Mouse (Mus musculus) stomach, postnatal 0 days (tissue): ENCODE measurements around the gene Rdh13. TPM values are rescaled to one million over a fixed set of nuclear protein-coding genes. Genes with fewer than 3 reads are reported as not detected.
A peak's percentile ranks its signal among the peaks of the same experiment; 100 is the strongest.

ENCODE experiments used
- ATAC-seq: fragments of 200-750 bp; cut with Nextera tagmentation; 2 replicates; pipeline ENCODE4 v1.8.0; 2017; ENCODE audit not compliant: low FRiP score, low TSS enrichment
- DNase-seq: peaks from one replicate; pipeline ENCODE4 v3.0.0-alpha.2; 2016; ENCODE audit warnings: low spot score
- H3K27ac ChIP-seq: fragments of 300-500 bp; sonication (generic); replicated peaks from 2 replicates; pipeline ENCODE4 v1.5.1; 2014; ENCODE audit warnings: mild to moderate bottlenecking, control low read depth
- H3K27me3 ChIP-seq: fragments of 300-500 bp; sonication (generic); 2 replicates; pipeline ENCODE4 v1.6.1; 2014; ENCODE audit warnings: low read length; ENCODE audit not compliant: control insufficient read depth, insufficient read depth
- H3K36me3 ChIP-seq: fragments of 300-500 bp; sonication (generic); 2 replicates; pipeline ENCODE4 v1.6.1; 2014; ENCODE audit warnings: low read length, mixed read lengths; ENCODE audit not compliant: control insufficient read depth, insufficient read depth
- H3K4me1 ChIP-seq: fragments of 300-500 bp; sonication (generic); replicated peaks from 2 replicates; pipeline ENCODE4 v1.6.1; 2014; ENCODE audit warnings: antibody characterized with exemption; ENCODE audit not compliant: control insufficient read depth, insufficient read depth
- H3K4me2 ChIP-seq: fragments of 300-500 bp; sonication (generic); replicated peaks from 2 replicates; pipeline ENCODE4 v1.6.1; 2014; ENCODE audit warnings: low read depth, mild to moderate bottlenecking, control low read depth, moderate library complexity
- H3K4me3 ChIP-seq: fragments of 300-500 bp; sonication (generic); 2 replicates; pipeline ENCODE4 v1.5.1; 2014; ENCODE audit warnings: low read depth, low read length, control low read depth
- H3K9ac ChIP-seq: fragments of 300-500 bp; sonication (generic); 2 replicates; pipeline ENCODE4 v1.6.1; 2014; ENCODE audit warnings: mild to moderate bottlenecking, low read length, control low read depth, mixed read lengths
- H3K9me3 ChIP-seq: fragments of 300-500 bp; sonication (generic); 2 replicates; pipeline ENCODE4 v1.6.1; 2016; ENCODE audit warnings: low read length; ENCODE audit not compliant: control insufficient read depth
- CTCF ChIP-seq: IDR thresholded peaks from 2 replicates; pipeline ENCODE4 v1.5.1; 2016; ENCODE audit warnings: antibody characterized with exemption, low read depth, mild to moderate bottlenecking, moderate library complexity
- EP300 ChIP-seq: optimal IDR thresholded peaks from 2 replicates; pipeline ENCODE3; 2016; ENCODE audit warnings: antibody characterized with exemption
- WGBS: fragments of 180-500 bp; shearing (Covaris S2); extraction: QIAGEN DNeasy Blood & Tissue Kit; methylation state at CpG from one replicate; pipeline ENCODE4 v1.1.7; 2014; 5-methylcytosine and 5-hydroxymethylcytosine counted together
- polyA plus RNA-seq: library from polyadenylated mRNA; unstranded; fragments of >200 nt; fragmentation: Nextera tagmentation; extraction: Ambion mirVana; gene quantifications from 2 replicates; pipeline ENCODE4 v1.2.1, GENCODE M21; 2015

Gene Rdh13
- polyA plus RNA-seq, 1 experiment from 2014 or later, result 29.0 TPM

DNA sequence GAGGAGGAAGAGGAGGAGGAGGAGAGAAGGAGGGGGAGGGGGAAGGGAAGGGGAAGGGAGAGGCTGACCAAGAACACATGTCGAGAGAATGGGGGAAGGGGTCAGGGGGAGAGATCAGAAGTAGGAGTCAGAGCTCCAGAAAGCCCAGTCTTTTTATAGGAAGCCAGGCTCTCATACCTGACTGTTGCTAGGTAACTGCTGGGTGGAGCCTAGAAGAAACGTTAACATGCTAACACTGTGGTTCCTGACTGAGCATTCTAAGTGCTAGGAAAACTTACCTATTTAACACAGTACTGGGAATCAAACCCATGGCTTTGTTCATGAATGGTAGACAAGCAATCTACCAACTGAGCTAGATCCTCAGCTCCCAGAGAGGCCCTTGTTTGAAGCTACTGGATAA, 3.8 kb upstream of the Rdh13 start:
- no peak for TF ChIP-seq CTCF
- no peak for TF ChIP-seq EP300
- Histone ChIP-seq H3K36me3 (no peaks in the 10 kb centered on the region), H3K4me2 (no peak overlapping the region), H3K9me3 (no peaks in the 10 kb centered on the region), H3K4me3 (no peak overlapping the region), H3K27ac (peak overlapping the region; percentile 37; the same call in 1 of the 2 replicates), H3K27me3 (no peaks in the 10 kb centered on the region), H3K9ac (no peak overlapping the region), H3K4me1 (peaks cover 2% of the 10 kb centered on the region; the same call in 1 of the 2 replicates)
- WGBS, result 8% methylated on average over 2 of the region's 2 CpGs
- DNase-seq (peak; percentile 35), ATAC-seq (no peak)

DNA sequence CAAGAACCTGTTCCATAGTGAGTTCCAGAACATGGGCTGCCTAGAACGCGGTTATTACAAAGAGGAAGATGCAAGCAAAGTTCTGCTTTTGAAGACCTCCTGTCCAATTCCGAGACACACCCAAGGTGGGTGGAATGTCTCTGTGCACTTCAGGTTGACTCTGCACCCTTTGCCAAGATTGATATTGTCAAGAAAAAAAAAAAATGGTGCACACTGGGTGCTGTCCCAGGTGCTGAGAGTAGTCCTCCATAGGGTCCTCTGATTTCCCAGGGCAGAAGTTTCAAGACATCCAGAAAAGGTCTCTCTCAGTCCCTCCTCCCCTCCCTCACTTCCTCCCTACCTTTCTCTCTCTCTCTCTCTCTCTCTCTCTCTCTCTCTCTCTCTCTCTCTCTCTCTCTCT, 3.0 kb upstream of the Rdh13 start:
- 80% methylated on average over 3 of the region's 3 CpGs for WGBS
- Histone ChIP-seq H3K4me2 (no peak overlapping the region), H3K9ac (no peak overlapping the region), H3K4me1 (peaks cover 2% of the 10 kb centered on the region; the same call in 1 of the 2 replicates), H3K27me3 (no peaks in the 10 kb centered on the region), H3K9me3 (no peaks in the 10 kb centered on the region), H3K36me3 (no peaks in the 10 kb centered on the region), H3K27ac (no peak overlapping the region), H3K4me3 (no peak overlapping the region)
- TF ChIP-seq EP300 (no peak), CTCF (no peak)
- ATAC-seq (no peak), DNase-seq (no peak)

DNA sequence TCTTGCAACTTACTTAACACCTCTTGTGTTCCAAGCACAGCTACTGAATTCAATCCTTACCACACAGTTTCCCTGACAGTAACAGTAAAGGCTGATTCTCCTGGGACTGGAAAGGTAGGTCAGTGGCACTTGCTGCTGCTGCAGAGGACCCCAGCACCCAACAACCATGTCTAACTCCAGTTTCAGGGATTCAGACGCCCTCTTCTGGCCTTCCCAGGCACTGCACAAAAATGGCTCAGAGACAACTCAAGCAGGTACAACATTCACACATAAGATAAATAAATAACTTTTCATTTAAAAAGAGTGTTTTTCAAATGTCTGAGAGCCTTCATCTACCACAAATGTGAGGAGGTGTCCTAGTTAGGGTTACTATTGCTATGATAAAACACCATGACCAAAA, 1.7 kb upstream of the Rdh13 start:
- no peaks in the 10 kb centered on the region for H3K9me3 ChIP-seq

DNA sequence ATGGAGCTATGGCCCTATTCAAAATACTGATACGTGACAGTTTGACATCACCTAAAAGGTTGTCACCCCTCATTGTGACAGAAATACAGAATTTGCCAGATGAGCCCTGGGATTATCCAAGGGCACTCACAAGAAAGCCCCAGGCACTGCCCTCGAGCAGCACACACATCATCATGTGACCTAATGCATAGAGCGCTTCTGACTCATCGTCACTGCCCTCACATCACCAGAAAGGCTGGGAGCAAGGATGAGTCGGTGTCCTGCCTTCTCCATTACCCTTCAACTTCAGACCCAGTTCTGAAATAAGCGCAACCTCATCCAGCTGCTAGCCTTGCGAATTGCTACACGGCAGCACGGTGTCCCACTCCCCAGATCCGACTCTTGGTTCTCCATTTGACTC, 4.9 kb downstream of the Rdh13 start:
- DNase-seq (no peak), ATAC-seq (no peak)
- TF ChIP-seq EP300 (no peak), CTCF (no peak)
- H3K4me1 ChIP-seq, result no peaks in the 10 kb centered on the region
- no peak overlapping the region for H3K27ac ChIP-seq
- no peak overlapping the region for H3K4me3 ChIP-seq
- no peaks in the 10 kb centered on the region for H3K27me3 ChIP-seq
- H3K36me3 ChIP-seq, result peaks cover 15% of the 10 kb centered on the region
- no peaks in the 10 kb centered on the region for H3K9me3 ChIP-seq
- 90% methylated on average over 10 of the region's 10 CpGs for WGBS
- H3K4me2 ChIP-seq, result no peak overlapping the region
- 0 out of 2 replicates have a peak overlapping the region, but pooled peaks have one; percentile 13 for H3K9ac ChIP-seq

More for the DNA sequence above, 1.7 kb upstream of the Rdh13 start:
- H3K4me3 ChIP-seq, result no peak overlapping the region
- H3K4me1 ChIP-seq, result peaks cover 2% of the 10 kb centered on the region; the same call in 1 of the 2 replicates
- H3K4me2 ChIP-seq, result no peak overlapping the region
- WGBS, result 0% methylated on average over 1 of the region's 1 CpGs
- DNase-seq (no peak), ATAC-seq (no peak)
- no peak overlapping the region for H3K9ac ChIP-seq
- H3K36me3 ChIP-seq, result peaks cover 7% of the 10 kb centered on the region
- TF ChIP-seq CTCF (peak; percentile 50), EP300 (no peak)
- H3K27ac ChIP-seq, result no peak overlapping the region
- H3K27me3 ChIP-seq, result no peaks in the 10 kb centered on the region

DNA sequence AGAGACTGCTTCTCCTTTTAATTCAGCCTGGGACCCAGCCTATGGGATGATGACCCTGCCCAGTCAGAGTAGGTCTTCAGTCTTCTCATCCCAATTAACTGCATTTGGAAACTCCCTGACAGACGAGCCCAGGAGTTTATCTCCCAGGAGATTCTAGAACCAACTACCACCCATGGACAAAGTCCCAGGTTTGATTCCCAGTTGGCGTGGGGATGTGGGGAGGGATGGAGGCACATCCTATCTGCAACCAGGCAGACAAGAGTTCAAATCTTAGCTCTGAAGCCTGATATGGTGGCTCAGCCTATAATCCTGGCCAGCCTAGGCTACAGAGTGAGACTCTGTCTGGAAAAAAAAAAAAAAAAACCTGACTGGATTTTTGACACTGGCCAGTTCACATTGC, 7.7 kb downstream of the Rdh13 start:
- ATAC-seq (no peak), DNase-seq (no peak)
- Histone ChIP-seq H3K9me3 (no peaks in the 10 kb centered on the region), H3K9ac (no peak overlapping the region), H3K27me3 (no peaks in the 10 kb centered on the region), H3K4me2 (no peak overlapping the region), H3K27ac (no peak overlapping the region), H3K4me1 (no peaks in the 10 kb centered on the region), H3K4me3 (no peak overlapping the region), H3K36me3 (peaks cover 30% of the 10 kb centered on the region)
- 83% methylated on average over 2 of the region's 2 CpGs for WGBS
- no peak for TF ChIP-seq EP300
- TF ChIP-seq CTCF, result no peak

DNA sequence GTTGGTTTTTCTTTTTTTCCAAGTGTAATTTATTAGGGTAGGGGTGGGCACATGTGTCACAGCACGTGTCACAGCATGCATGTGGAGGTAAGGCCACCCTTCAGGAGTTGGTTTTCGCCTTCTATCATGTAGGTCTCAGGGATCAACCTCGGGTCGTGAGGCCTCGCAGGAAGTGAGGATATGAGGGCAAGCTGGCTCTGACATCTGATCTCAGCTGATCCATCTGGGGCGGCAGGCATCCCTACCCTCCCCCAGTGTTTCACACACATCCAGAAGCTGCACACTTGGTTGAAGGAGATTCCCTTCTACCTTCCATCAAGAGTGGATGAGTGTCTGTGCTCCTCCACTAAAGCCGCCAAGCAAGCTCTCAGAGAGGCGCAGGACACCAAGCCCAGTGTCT, 13.4 kb downstream of the Rdh13 start:
- Histone ChIP-seq H3K9me3 (no peaks in the 10 kb centered on the region), H3K9ac (no peak overlapping the region), H3K27ac (no peak overlapping the region), H3K4me2 (no peak overlapping the region), H3K4me3 (no peak overlapping the region), H3K4me1 (no peaks in the 10 kb centered on the region), H3K36me3 (peaks cover 43% of the 10 kb centered on the region), H3K27me3 (no peaks in the 10 kb centered on the region)
- ATAC-seq, result no peak
- WGBS, result 90% methylated on average over 8 of the region's 8 CpGs
- peak; percentile 11 for DNase-seq
- no peak for TF ChIP-seq CTCF
- TF ChIP-seq EP300, result no peak
